Mouse (Mus musculus) thymus, postnatal 0 days (tissue): Measurements from ENCODE around the gene 9430015G10Rik. TPM values are rescaled to one million over a fixed set of nuclear protein-coding genes. Genes with fewer than 3 reads are reported as not detected.

ENCODE experiments used
- DNase-seq: peaks from one replicate; pipeline ENCODE4 v3.0.0-alpha.2; 2015; ENCODE audit warnings: low spot score
- polyA plus RNA-seq: library from polyadenylated mRNA; unstranded; fragments of >200 nt; fragmentation: Nextera tagmentation; extraction: Ambion mirVana; gene quantifications from 2 replicates; pipeline ENCODE4 v1.2.1, GENCODE M21; 2015

9430015G10Rik gene
- polyA plus RNA-seq, 1 experiment from 2014 or later: 16.3 TPM

- DNase-seq: no peak
Measured at GRCm38 (mm10) chr4:156169129-156169528, 59.3 kb downstream of the 9430015G10Rik start.

- DNase-seq: no peak
Measured at GRCm38 (mm10) chr4:156171828-156172227, 62.0 kb downstream of the 9430015G10Rik start.

Other genes starting within 250 kb of the 9430015G10Rik start
- 0.16 and 0.28 TPM in 2 replicates for gene Tas1r3, start 246.6 kb upstream of the 9430015G10Rik start, polyA plus RNA-seq
- 9.4 and 11.4 TPM in 2 replicates for gene Cptp, start 240.5 kb upstream of the 9430015G10Rik start, polyA plus RNA-seq
- 84.9 and 92.2 TPM in 2 replicates for gene Ints11, start 240.4 kb upstream of the 9430015G10Rik start, polyA plus RNA-seq
- gene Pusl1, start 218.2 kb upstream of the 9430015G10Rik start, polyA plus RNA-seq: 39.9 and 42.5 TPM in 2 replicates
- 9.7 and 11.6 TPM in 2 replicates for gene Acap3, start 218.2 kb upstream of the 9430015G10Rik start, polyA plus RNA-seq
- gene Ube2j2, start 166.2 kb upstream of the 9430015G10Rik start, polyA plus RNA-seq: 117 and 128 TPM in 2 replicates
- gene C1qtnf12, start 147.7 kb upstream of the 9430015G10Rik start, polyA plus RNA-seq: 14.9 and 19.3 TPM in 2 replicates
- gene B3galt6, start 117.3 kb upstream of the 9430015G10Rik start, polyA plus RNA-seq: 8.4 and 10.7 TPM in 2 replicates
- gene Sdf4, start 117.1 kb upstream of the 9430015G10Rik start, polyA plus RNA-seq: 187 and 194 TPM in 2 replicates
- gene Tnfrsf4, start 96.1 kb upstream of the 9430015G10Rik start, polyA plus RNA-seq: 7.9 and 9.5 TPM in 2 replicates
- gene Tnfrsf18, start 83.8 kb upstream of the 9430015G10Rik start, polyA plus RNA-seq: 13.9 and 14.8 TPM in 2 replicates
- gene Ttll10, start 50.6 kb upstream of the 9430015G10Rik start, polyA plus RNA-seq: 0.27 and 0.35 TPM in 2 replicates
- 0.09 and 0.23 TPM in 2 replicates for gene Rnf223, start 20.5 kb downstream of the 9430015G10Rik start, polyA plus RNA-seq
- 10.4 and 11.6 TPM in 2 replicates for gene Agrn, start 87.5 kb downstream of the 9430015G10Rik start, polyA plus RNA-seq
- gene Isg15, start 90.8 kb downstream of the 9430015G10Rik start, polyA plus RNA-seq: 70.8 and 74.6 TPM in 2 replicates
- 11.4 and 11.9 TPM in 2 replicates for gene AW011738, start 93.3 kb downstream of the 9430015G10Rik start, polyA plus RNA-seq
- 0.96 and 1.0 TPM in 2 replicates for gene Perm1, start 105.9 kb downstream of the 9430015G10Rik start, polyA plus RNA-seq
- 15.6 and 16.3 TPM in 2 replicates for gene Plekhn1, start 124.9 kb downstream of the 9430015G10Rik start, polyA plus RNA-seq
- gene Noc2l, start 126.0 kb downstream of the 9430015G10Rik start, polyA plus RNA-seq: 82.9 and 89.1 TPM in 2 replicates
- gene Samd11, start 145.7 kb downstream of the 9430015G10Rik start, polyA plus RNA-seq: 0.32 and 0.59 TPM in 2 replicates
- gene Vmn2r-ps159, start 221.1 kb downstream of the 9430015G10Rik start, polyA plus RNA-seq: not detected in 2 replicates